Mouse (Mus musculus) lung, postnatal 0 days (tissue): ENCODE results near the gene Gm49776. TPM values are rescaled to one million over a fixed set of nuclear protein-coding genes. Genes with fewer than 3 reads are reported as not detected.
A peak's percentile ranks its signal among the peaks of the same experiment; 100 is the strongest.
"Not testable (repeated sequence)": the region's sequence is repeated elsewhere in the genome, so short reads cannot be mapped to it uniquely, and the experiment has no call there.

Experiments used
- ATAC-seq: fragments of 200-750 bp; cut with Nextera tagmentation; 2 replicates; pipeline ENCODE4 v1.8.0; 2017; ENCODE audit warnings: moderate library complexity
- DNase-seq: peaks from one replicate; pipeline ENCODE4 v3.0.0-alpha.2; 2016; ENCODE audit warnings: low spot score
- H3K27ac ChIP-seq: fragments of 300-500 bp; sonication (generic); 2 replicates; pipeline ENCODE4 v1.5.1; 2014; ENCODE audit warnings: antibody characterized with exemption, mild to moderate bottlenecking, low read length, mixed read lengths
- H3K27me3 ChIP-seq: fragments of 300-500 bp; sonication (generic); replicated peaks from 2 replicates; pipeline ENCODE4 v1.6.1; 2014; ENCODE audit warnings: low read length, mixed read lengths; ENCODE audit not compliant: insufficient read depth
- H3K36me3 ChIP-seq: fragments of 300-500 bp; sonication (generic); 2 replicates; pipeline ENCODE4 v1.6.1; 2014; ENCODE audit warnings: low read length, mixed read lengths; ENCODE audit not compliant: insufficient read depth
- H3K4me1 ChIP-seq: fragments of 300-500 bp; sonication (generic); 2 replicates; pipeline ENCODE4 v1.6.1; 2014; ENCODE audit warnings: antibody characterized with exemption, low read depth, low read length, mixed read lengths; ENCODE audit not compliant: insufficient read depth
- H3K4me2 ChIP-seq: fragments of 300-500 bp; sonication (generic); replicated peaks from 2 replicates; pipeline ENCODE4 v1.6.1; 2014; ENCODE audit warnings: low read depth, mild to moderate bottlenecking, low read length, moderate library complexity, mixed read lengths
- H3K4me3 ChIP-seq: fragments of 300-500 bp; sonication (generic); 2 replicates; pipeline ENCODE4 v1.5.1; 2014; ENCODE audit warnings: low read depth, low read length
- H3K9ac ChIP-seq: fragments of 300-500 bp; sonication (generic); replicated peaks from 2 replicates; pipeline ENCODE4 v1.6.1; 2014; ENCODE audit warnings: low read depth, mild to moderate bottlenecking
- H3K9me3 ChIP-seq: fragments of 300-500 bp; sonication (generic); 2 replicates; pipeline ENCODE4 v1.6.1; 2016; ENCODE audit warnings: low read length, mixed read lengths
- CTCF ChIP-seq: IDR thresholded peaks from 2 replicates; pipeline ENCODE4 v1.5.1; 2016; ENCODE audit warnings: antibody characterized with exemption, mild to moderate bottlenecking
- EP300 ChIP-seq: IDR thresholded peaks from 2 replicates; pipeline ENCODE4 v1.6.1; 2016; ENCODE audit warnings: antibody characterized with exemption, mild to moderate bottlenecking, control low read depth
- WGBS: fragments of 180-500 bp; shearing (Covaris S2); extraction: QIAGEN DNeasy Blood & Tissue Kit; methylation state at CpG from one replicate; pipeline ENCODE4 v1.1.7; 2014; 5-methylcytosine and 5-hydroxymethylcytosine counted together
- polyA plus RNA-seq: library from polyadenylated mRNA; unstranded; fragments of >200 nt; fragmentation: Nextera tagmentation; extraction: Ambion mirVana; gene quantifications from 2 replicates; pipeline ENCODE4 v1.2.1, GENCODE M21; 2015

The Gm49776 gene
- 2.2 and 2.5 TPM in 2 replicates for polyA plus RNA-seq

DNA sequence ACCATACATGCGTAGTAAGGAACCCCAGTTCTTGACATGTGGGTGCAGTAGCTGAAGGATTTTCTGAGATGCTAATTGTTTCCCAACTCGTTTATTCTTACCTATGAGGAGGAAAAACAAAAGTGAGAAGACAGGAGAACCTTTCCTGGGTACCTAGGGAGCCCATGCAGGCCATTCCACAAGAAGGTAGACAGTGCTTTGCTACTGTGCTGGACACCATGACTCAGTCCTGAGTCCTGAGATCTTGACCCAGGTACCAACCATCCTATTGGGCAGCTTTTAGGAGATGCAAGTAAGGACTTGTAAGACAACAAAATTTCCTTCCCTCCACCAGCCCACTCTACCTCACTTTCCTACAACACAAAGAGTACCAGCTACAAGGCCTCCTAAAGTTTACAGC is at the start of gene Gm49776:
TSS of gene Gm49776 (minus strand) at position 101 of the 400 bp plus-strand sequence.
- 98% methylated on average over 2 of the region's 2 CpGs for WGBS
- TF ChIP-seq EP300 (no peak), CTCF (no peak)
- Histone ChIP-seq H3K36me3 (peaks cover 59% of the 10 kb centered on the region; the same call in 1 of the 2 replicates), H3K4me3 (no peak within 1 kb of the TSS), H3K9me3 (no peaks in the 10 kb centered on the region), H3K9ac (no peak within 1 kb of the TSS), H3K4me1 (no peaks in the 10 kb centered on the region), H3K4me2 (no peak within 1 kb of the TSS), H3K27ac (no peak within 1 kb of the TSS), H3K27me3 (no peaks in the 10 kb centered on the region)
- DNase-seq: no peak
- ATAC-seq: no peak

DNA sequence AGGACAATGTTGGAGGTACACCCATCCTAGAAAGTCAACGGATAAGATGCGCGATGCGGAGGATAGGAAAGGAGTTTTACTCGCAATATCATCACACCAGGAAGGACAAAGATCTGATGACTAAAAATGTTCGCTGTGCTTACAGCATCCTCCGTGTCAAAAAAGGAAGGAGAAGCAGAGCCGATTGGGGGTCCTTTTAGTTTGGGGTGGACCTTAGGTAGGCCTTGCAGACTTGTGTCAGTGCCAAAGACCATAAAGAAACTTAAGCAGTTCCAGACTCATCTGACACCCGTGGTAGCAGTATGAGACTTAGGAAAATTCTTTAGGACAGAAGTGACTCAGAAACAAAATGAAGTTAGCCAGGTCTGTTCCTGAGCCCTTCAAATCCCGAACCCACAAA is 31.5 kb upstream of the Gm49776 start:
- H3K36me3 ChIP-seq, DNase-seq, H3K27ac ChIP-seq, H3K9me3 ChIP-seq, H3K27me3 ChIP-seq, H3K4me1 ChIP-seq, H3K9ac ChIP-seq, ATAC-seq: not testable (repeated sequence)
- H3K4me2 ChIP-seq: peak overlapping the region; percentile 82
- H3K4me3 ChIP-seq: peak overlapping the region; percentile 75; the same call in 1 of the 2 replicates
- 2% methylated on average over 9 of the region's 10 CpGs for WGBS

DNA sequence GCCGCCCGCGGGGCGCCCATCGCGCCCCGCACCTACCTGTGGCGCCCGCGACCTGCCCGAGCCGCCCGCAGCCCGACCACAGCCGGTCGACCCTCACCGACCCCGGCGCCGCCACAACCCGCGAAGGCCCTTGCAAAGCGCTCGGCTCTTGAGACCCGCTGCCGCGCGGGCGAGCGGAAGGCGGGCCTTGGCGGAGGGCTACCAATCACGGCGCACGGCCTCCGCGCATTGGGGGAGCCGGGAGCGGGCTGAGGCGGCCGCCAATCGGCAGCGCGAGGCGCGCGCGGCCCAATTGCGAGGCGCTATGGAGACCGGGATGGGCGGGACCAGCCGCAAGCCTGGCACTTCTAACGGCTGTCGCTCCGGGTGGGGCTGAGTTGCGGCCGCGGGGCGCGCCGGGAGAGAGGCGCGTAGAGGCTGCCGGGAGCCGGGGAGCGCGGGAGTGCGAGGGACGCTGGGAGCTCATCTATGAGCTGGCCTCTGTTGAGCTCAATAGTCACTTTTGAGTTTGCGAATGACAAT is 31.0 kb upstream of the Gm49776 start, which contains the start of gene Dgcr8:
TSS of gene Dgcr8 (minus strand) at position 180 of the 522 bp plus-strand sequence.
- H3K36me3 ChIP-seq: peaks cover 2% of the 10 kb centered on the region; the same call in 1 of the 2 replicates
- H3K4me1 ChIP-seq: peaks cover 5% of the 10 kb centered on the region
- peak within 1 kb of the TSS; percentile 86 for H3K27ac ChIP-seq
- no peaks in the 10 kb centered on the region for H3K9me3 ChIP-seq
- TF ChIP-seq EP300: no peak
- no peak for TF ChIP-seq CTCF
- DNase-seq (peak; percentile 99), ATAC-seq (peak; percentile 99)
- peak within 1 kb of the TSS; percentile 75 for H3K4me3 ChIP-seq
- no peaks in the 10 kb centered on the region for H3K27me3 ChIP-seq
- under 1% methylated on average over 53 of the region's 71 CpGs for WGBS
- H3K9ac ChIP-seq: peak within 1 kb of the TSS; percentile 80
- peak within 1 kb of the TSS; percentile 82 for H3K4me2 ChIP-seq

DNA sequence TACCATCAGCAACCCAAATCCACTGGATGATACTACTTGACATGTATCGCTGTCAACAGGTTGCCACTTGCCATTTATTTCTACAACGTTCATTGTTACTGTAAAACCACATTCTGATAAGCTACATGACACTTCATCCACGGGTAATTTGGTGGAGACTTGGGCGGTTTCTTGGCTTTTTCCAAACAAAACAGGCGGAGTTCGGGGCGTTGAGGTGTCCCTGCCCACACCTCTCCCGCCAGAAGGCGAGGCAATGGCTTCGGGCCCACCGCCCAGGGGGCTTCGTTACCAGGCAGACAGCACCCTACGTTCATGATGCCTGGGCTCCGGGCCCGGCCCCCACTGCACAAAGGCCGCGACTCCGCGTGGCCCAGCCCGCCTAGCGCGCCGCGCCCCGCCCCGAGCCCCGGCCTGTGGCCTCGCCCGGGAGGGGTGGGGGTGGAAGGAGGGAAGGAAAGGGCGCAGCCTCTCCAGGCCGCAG is 30.5 kb upstream of the Gm49776 start:
- peak; percentile 83 for DNase-seq

DNA sequence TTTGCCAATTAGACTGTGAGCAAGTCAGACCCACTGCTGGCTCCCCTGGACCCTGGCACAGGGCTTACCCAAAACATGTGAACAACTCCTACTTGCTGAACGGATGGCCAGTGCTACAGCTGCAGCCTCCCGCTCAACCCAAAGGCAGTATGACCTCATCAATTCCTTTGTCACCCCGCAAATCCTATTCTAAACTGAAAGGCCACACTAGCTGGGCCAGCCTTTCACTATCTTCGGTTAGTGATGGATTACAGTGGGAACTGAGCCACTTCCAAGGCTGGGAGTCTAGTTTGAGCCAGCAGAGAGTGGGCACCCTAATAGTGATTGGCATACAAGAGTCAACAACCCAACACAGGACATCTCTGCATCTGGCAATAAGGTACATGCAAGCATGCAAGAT is 30.0 kb upstream of the Gm49776 start:
- Histone ChIP-seq H3K36me3 (peaks cover 11% of the 10 kb centered on the region; the same call in 1 of the 2 replicates), H3K9ac (peak overlapping the region; percentile 80), H3K4me2 (peak overlapping the region; percentile 82), H3K9me3 (no peaks in the 10 kb centered on the region), H3K4me3 (peak overlapping the region; percentile 75), H3K4me1 (peaks cover 5% of the 10 kb centered on the region), H3K27me3 (no peaks in the 10 kb centered on the region), H3K27ac (0 out of 2 replicates have a peak overlapping the region, but pooled peaks have one; percentile 86)
- under 1% methylated on average over 4 of the region's 4 CpGs for WGBS
- TF ChIP-seq CTCF (no peak), EP300 (no peak)
- ATAC-seq: no peak
- peak; percentile 31 for DNase-seq

More for the DNA sequence above, 30.5 kb upstream of the Gm49776 start:
- H3K4me1 ChIP-seq: peaks cover 5% of the 10 kb centered on the region
- ATAC-seq: peak; percentile 92
- peak overlapping the region; percentile 80 for H3K9ac ChIP-seq
- peak overlapping the region; percentile 75 for H3K4me3 ChIP-seq
- WGBS: under 1% methylated on average over 13 of the region's 31 CpGs
- TF ChIP-seq CTCF (no peak), EP300 (no peak)
- H3K36me3 ChIP-seq: peaks cover 7% of the 10 kb centered on the region; the same call in 1 of the 2 replicates
- H3K27ac ChIP-seq: peak overlapping the region; percentile 86
- no peaks in the 10 kb centered on the region for H3K27me3 ChIP-seq
- peak overlapping the region; percentile 82 for H3K4me2 ChIP-seq
- H3K9me3 ChIP-seq: no peaks in the 10 kb centered on the region

DNA sequence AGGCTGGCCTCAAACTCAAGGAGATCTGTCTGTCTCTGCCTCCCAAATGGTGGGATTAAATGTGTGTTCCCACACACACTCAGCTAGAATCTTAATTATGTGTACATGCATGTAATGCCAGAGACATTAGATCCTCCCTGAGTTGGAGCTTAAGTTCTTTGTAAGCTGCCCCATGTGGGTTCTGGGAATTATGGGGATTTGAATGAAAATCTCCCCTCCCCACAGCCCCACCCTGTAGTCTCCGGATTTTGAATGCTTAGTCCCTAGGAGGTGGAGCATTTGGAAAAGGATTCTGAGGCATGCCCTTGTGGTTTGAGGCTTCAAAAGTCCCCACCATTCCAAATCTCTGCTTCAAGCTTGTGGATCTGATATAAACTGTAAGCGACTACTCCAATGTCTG is 17.0 kb upstream of the Gm49776 start:
- no peak overlapping the region for H3K27ac ChIP-seq
- TF ChIP-seq CTCF (no peak), EP300 (no peak)
- H3K9ac ChIP-seq: no peak overlapping the region
- no peaks in the 10 kb centered on the region for H3K27me3 ChIP-seq
- DNase-seq: no peak
- 75% methylated on average over 2 of the region's 2 CpGs for WGBS
- no peaks in the 10 kb centered on the region for H3K4me1 ChIP-seq
- H3K4me3 ChIP-seq: no peak overlapping the region
- H3K9me3 ChIP-seq: no peaks in the 10 kb centered on the region
- H3K36me3 ChIP-seq: peaks cover 40% of the 10 kb centered on the region
- ATAC-seq: no peak
- H3K4me2 ChIP-seq: no peak overlapping the region
